Mouse (Mus musculus): ENCODE data around the gene Dscam. TPM values are rescaled to one million over a fixed set of nuclear protein-coding genes. Genes with fewer than 3 reads are reported as not detected.

Dscam gene
- polyA plus RNA-seq, 1 experiment from 2014 or later, result 8.2 TPM

DNA sequence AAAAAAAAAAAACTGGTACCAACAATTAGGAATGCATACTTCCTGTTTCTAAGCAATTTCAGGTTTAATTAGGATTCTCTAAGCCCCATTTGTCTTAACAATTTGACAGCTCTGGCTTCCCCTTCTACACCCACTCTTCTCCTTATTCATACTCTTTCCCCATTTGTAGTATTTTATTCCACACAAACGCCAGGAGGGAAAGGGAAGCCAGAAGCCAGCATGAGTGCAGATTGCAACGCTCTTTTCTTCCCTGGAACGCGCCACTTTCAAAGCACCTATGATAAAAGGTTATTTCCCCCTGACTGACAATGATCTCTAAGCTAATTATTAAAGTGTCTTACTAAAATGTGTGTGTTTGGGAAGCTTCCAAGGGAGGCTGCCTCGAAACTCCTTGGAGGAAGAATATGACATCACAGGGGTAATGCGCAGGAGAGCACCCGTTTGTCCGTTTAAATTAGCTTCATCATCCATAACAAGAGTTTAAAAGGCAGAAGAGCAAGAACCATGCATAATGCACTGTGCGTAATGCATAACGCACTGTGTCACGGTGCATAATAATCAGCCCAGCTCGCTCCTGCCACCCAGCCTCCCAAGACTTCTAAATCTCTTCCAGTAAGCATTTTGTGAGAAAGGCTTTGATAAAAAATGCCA, 25.9 kb downstream of the Dscam start:
- ATAC-seq (peak; percentile 76; the same call in 1 of the 2 replicates), DNase-seq (ENCODE audit: low spot score) (peak; percentile 70)
- Histone ChIP-seq H3K36me3 (ENCODE audit: control insufficient read depth, insufficient read depth, low read length) (no peaks in the 10 kb centered on the region), H3K4me2 (ENCODE audit: low read length) (peak overlapping the region; percentile 18; the same call in 1 of the 2 replicates), H3K4me1 (ENCODE audit: control insufficient read depth, insufficient read depth, low read length) (no peaks in the 10 kb centered on the region), H3K4me3 (ENCODE audit: low read depth, low read length) (no peak overlapping the region), H3K27me3 (replicated peaks; ENCODE audit: control insufficient read depth, insufficient read depth, low read length) (no peaks in the 10 kb centered on the region), H3K9ac (ENCODE audit: low read length) (no peak overlapping the region), H3K9me3 (replicated peaks; ENCODE audit: control insufficient read depth, low read length) (no peaks in the 10 kb centered on the region), H3K27ac (ENCODE audit: low read depth, low read length) (peak overlapping the region; percentile 5; the same call in 1 of the 2 replicates)
- 15% methylated on average over 12 of the region's 12 CpGs for WGBS

DNA sequence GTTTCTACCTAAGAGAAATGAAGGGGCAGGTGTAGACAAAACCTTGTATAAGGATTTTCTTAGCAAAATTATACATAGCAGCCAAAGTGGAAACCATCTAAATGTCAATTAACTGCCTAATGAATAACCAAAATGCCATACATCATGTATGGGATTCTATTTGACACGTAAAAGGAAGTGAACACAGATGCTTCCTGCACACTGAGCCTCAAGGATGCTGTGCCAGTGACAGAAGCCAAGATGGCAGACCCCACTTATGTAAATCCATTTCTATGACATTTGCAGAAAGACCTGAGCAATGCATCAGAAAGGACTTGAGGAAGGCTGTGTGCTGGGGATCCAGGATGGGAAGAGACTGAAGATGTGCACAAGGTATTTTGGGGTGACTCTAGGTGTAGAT, 28.6 kb downstream of the Dscam start:
- Histone ChIP-seq H3K36me3 (ENCODE audit: control insufficient read depth, insufficient read depth, low read length) (no peaks in the 10 kb centered on the region), H3K4me1 (ENCODE audit: control insufficient read depth, insufficient read depth, low read length) (no peaks in the 10 kb centered on the region), H3K4me3 (ENCODE audit: low read depth, low read length) (no peak overlapping the region), H3K4me2 (ENCODE audit: low read length) (no peak overlapping the region), H3K9ac (ENCODE audit: low read length) (no peak overlapping the region), H3K27ac (ENCODE audit: low read depth, low read length) (no peak overlapping the region), H3K9me3 (replicated peaks; ENCODE audit: control insufficient read depth, low read length) (no peaks in the 10 kb centered on the region), H3K27me3 (replicated peaks; ENCODE audit: control insufficient read depth, insufficient read depth, low read length) (no peaks in the 10 kb centered on the region)
- DNase-seq (ENCODE audit: low spot score) (no peak), ATAC-seq (no peak)
- WGBS, result 67% methylated on average over 1 of the region's 1 CpGs

GRCm38 (mm10) chr16:97135003-97135827, 35.3 kb downstream of the Dscam start:
- 70% methylated on average over 10 of the region's 10 CpGs for WGBS
- H3K9me3 ChIP-seq (replicated peaks; ENCODE audit: control insufficient read depth, low read length), result no peaks in the 10 kb centered on the region
- H3K4me2 ChIP-seq (ENCODE audit: low read length), result no peak overlapping the region
- H3K4me3 ChIP-seq (ENCODE audit: low read depth, low read length), result no peak overlapping the region
- no peak overlapping the region for H3K27ac ChIP-seq (ENCODE audit: low read depth, low read length)
- ATAC-seq (peak; percentile 34; the same call in 1 of the 2 replicates), DNase-seq (ENCODE audit: low spot score) (peak; percentile 40)
- H3K4me1 ChIP-seq (ENCODE audit: control insufficient read depth, insufficient read depth, low read length), result peaks cover 2% of the 10 kb centered on the region; the same call in 1 of the 2 replicates
- H3K36me3 ChIP-seq (ENCODE audit: control insufficient read depth, insufficient read depth, low read length), result no peaks in the 10 kb centered on the region
- no peak overlapping the region for H3K9ac ChIP-seq (ENCODE audit: low read length)
- no peaks in the 10 kb centered on the region for H3K27me3 ChIP-seq (replicated peaks; ENCODE audit: control insufficient read depth, insufficient read depth, low read length)

- DNase-seq (ENCODE audit: low spot score), result peak; percentile 41
These were observed 43.3 kb downstream of the Dscam start for GRCm38 (mm10) chr16:97127296-97127695.

GRCm38 (mm10) chr16:97110028-97110427, 60.5 kb downstream of the Dscam start:
- Histone ChIP-seq H3K9ac (ENCODE audit: low read length) (no peak overlapping the region), H3K4me2 (ENCODE audit: low read length) (no peak overlapping the region), H3K9me3 (replicated peaks; ENCODE audit: control insufficient read depth, low read length) (no peaks in the 10 kb centered on the region), H3K36me3 (ENCODE audit: control insufficient read depth, insufficient read depth, low read length) (no peaks in the 10 kb centered on the region), H3K4me3 (ENCODE audit: low read depth, low read length) (no peak overlapping the region), H3K27me3 (replicated peaks; ENCODE audit: control insufficient read depth, insufficient read depth, low read length) (no peaks in the 10 kb centered on the region), H3K4me1 (ENCODE audit: control insufficient read depth, insufficient read depth, low read length) (no peaks in the 10 kb centered on the region), H3K27ac (ENCODE audit: low read depth, low read length) (no peak overlapping the region)
- WGBS, result 84% methylated on average over 4 of the region's 4 CpGs
- DNase-seq (ENCODE audit: low spot score) (peak; percentile 7), ATAC-seq (no peak)

More at GRCm38 (mm10) chr16:97127296-97127695, 43.3 kb downstream of the Dscam start:
- H3K4me1 ChIP-seq (ENCODE audit: control insufficient read depth, insufficient read depth, low read length), result no peaks in the 10 kb centered on the region
- H3K36me3 ChIP-seq (ENCODE audit: control insufficient read depth, insufficient read depth, low read length), result no peaks in the 10 kb centered on the region
- H3K27me3 ChIP-seq (replicated peaks; ENCODE audit: control insufficient read depth, insufficient read depth, low read length), result no peaks in the 10 kb centered on the region
- WGBS, result 58% methylated on average over 2 of the region's 2 CpGs
- H3K4me2 ChIP-seq (ENCODE audit: low read length), result no peak overlapping the region
- no peak overlapping the region for H3K27ac ChIP-seq (ENCODE audit: low read depth, low read length)
- no peak overlapping the region for H3K4me3 ChIP-seq (ENCODE audit: low read depth, low read length)
- H3K9me3 ChIP-seq (replicated peaks; ENCODE audit: control insufficient read depth, low read length), result no peaks in the 10 kb centered on the region
- no peak for ATAC-seq
- H3K9ac ChIP-seq (ENCODE audit: low read length), result no peak overlapping the region

- Histone ChIP-seq H3K9me3 (replicated peaks; ENCODE audit: control insufficient read depth, low read length) (no peaks in the 10 kb centered on the region), H3K9ac (ENCODE audit: low read length) (no peak overlapping the region), H3K27me3 (replicated peaks; ENCODE audit: control insufficient read depth, insufficient read depth, low read length) (no peaks in the 10 kb centered on the region), H3K27ac (ENCODE audit: low read depth, low read length) (no peak overlapping the region), H3K4me2 (ENCODE audit: low read length) (no peak overlapping the region), H3K36me3 (ENCODE audit: control insufficient read depth, insufficient read depth, low read length) (no peaks in the 10 kb centered on the region), H3K4me1 (ENCODE audit: control insufficient read depth, insufficient read depth, low read length) (no peaks in the 10 kb centered on the region), H3K4me3 (ENCODE audit: low read depth, low read length) (no peak overlapping the region)
- WGBS, result 73% methylated on average over 2 of the region's 2 CpGs
- ATAC-seq, result no peak
- no peak for DNase-seq (ENCODE audit: low spot score)
These were observed 65.3 kb downstream of the Dscam start for GRCm38 (mm10) chr16:97105266-97105665.

GRCm38 (mm10) chr16:97103046-97103445, 67.5 kb downstream of the Dscam start:
- no peak overlapping the region for H3K9ac ChIP-seq (ENCODE audit: low read length)
- peaks cover 16% of the 10 kb centered on the region for H3K4me1 ChIP-seq (ENCODE audit: control insufficient read depth, insufficient read depth, low read length)
- no peaks in the 10 kb centered on the region for H3K36me3 ChIP-seq (ENCODE audit: control insufficient read depth, insufficient read depth, low read length)
- no peaks in the 10 kb centered on the region for H3K27me3 ChIP-seq (replicated peaks; ENCODE audit: control insufficient read depth, insufficient read depth, low read length)
- no peaks in the 10 kb centered on the region for H3K9me3 ChIP-seq (replicated peaks; ENCODE audit: control insufficient read depth, low read length)
- no peak overlapping the region for H3K4me3 ChIP-seq (ENCODE audit: low read depth, low read length)
- no peak overlapping the region for H3K4me2 ChIP-seq (ENCODE audit: low read length)
- H3K27ac ChIP-seq (ENCODE audit: low read depth, low read length), result no peak overlapping the region
- 85% methylated on average over 2 of the region's 2 CpGs for WGBS
- DNase-seq (ENCODE audit: low spot score), result no peak
- ATAC-seq, result no peak

GRCm38 (mm10) chr16:97100091-97100490, 70.5 kb downstream of the Dscam start:
- H3K4me3 ChIP-seq (ENCODE audit: low read depth, low read length), result no peak overlapping the region
- H3K4me1 ChIP-seq (ENCODE audit: control insufficient read depth, insufficient read depth, low read length), result peaks cover 16% of the 10 kb centered on the region
- H3K4me2 ChIP-seq (ENCODE audit: low read length), result no peak overlapping the region
- no peak for DNase-seq (ENCODE audit: low spot score)
- no peak overlapping the region for H3K9ac ChIP-seq (ENCODE audit: low read length)
- 16% methylated on average over 2 of the region's 2 CpGs for WGBS
- no peaks in the 10 kb centered on the region for H3K27me3 ChIP-seq (replicated peaks; ENCODE audit: control insufficient read depth, insufficient read depth, low read length)
- peak overlapping the region; percentile 9; the same call in 1 of the 2 replicates for H3K27ac ChIP-seq (ENCODE audit: low read depth, low read length)
- no peak for ATAC-seq
- H3K36me3 ChIP-seq (ENCODE audit: control insufficient read depth, insufficient read depth, low read length), result no peaks in the 10 kb centered on the region
- H3K9me3 ChIP-seq (replicated peaks; ENCODE audit: control insufficient read depth, low read length), result no peaks in the 10 kb centered on the region

DNA sequence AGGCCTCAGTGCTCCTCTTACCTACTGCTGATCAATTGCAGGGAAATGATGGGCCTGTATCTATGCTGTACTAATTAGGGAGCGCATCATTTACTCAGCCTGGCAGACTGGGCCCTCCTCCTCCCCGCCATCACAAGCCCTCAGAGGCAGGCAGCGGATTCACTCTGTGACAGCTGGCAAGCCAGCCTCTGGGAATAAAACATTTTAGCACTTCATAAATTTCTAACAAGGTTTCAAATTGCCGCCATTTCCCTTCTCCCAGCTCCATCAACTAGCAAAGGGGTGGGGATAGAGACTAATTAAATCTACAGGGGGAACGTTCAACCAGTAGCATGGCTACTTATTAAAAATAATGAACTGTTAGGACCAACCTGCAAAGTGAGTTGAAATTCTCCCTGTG, 72.0 kb downstream of the Dscam start:
- Histone ChIP-seq H3K4me1 (ENCODE audit: control insufficient read depth, insufficient read depth, low read length) (peaks cover 16% of the 10 kb centered on the region), H3K9me3 (replicated peaks; ENCODE audit: control insufficient read depth, low read length) (no peaks in the 10 kb centered on the region), H3K4me3 (ENCODE audit: low read depth, low read length) (no peak overlapping the region), H3K4me2 (ENCODE audit: low read length) (no peak overlapping the region), H3K9ac (ENCODE audit: low read length) (no peak overlapping the region), H3K27ac (ENCODE audit: low read depth, low read length) (peak overlapping the region; percentile 48; the same call in 1 of the 2 replicates), H3K36me3 (ENCODE audit: control insufficient read depth, insufficient read depth, low read length) (no peaks in the 10 kb centered on the region), H3K27me3 (replicated peaks; ENCODE audit: control insufficient read depth, insufficient read depth, low read length) (no peaks in the 10 kb centered on the region)
- 18% methylated on average over 5 of the region's 5 CpGs for WGBS
- DNase-seq (ENCODE audit: low spot score) (peak; percentile 84), ATAC-seq (peak; percentile 88; the same call in 1 of the 2 replicates)

Data from forebrain, embryonic 14.5 days (tissue).